Mouse (Mus musculus) left cerebral cortex, postnatal 25 days (tissue): ENCODE results near the gene Cdh13. TPM values are rescaled to one million over a fixed set of nuclear protein-coding genes. Genes with fewer than 3 reads are reported as not detected.

Experiments used
- DNase-seq, 2 experiments: peaks; one replicate each; pipeline ENCODE4 v3.0.0; 2022; ENCODE audit warnings: low spot score in 2 of 2, mixed read lengths in 1 of 2
- intact Hi-C: fragments of 180-260 bp; cut with DNase I; formaldehyde crosslinking; loops from one replicate; pipeline ENCODE4 v1.15.1; 2025
- total RNA-seq, 2 experiments: library from RNA; stranded (reverse); gene quantifications; 2 replicates each; pipeline ENCODE4 v1.2.3; 2021

Cdh13 gene
- total RNA-seq: 10 to 100 TPM; 82.4 to 86.1 TPM

- intact Hi-C loops: loop anchor here (10.0 kb wide), 3 partner anchors 311 to 781 kb away; no protein-coding TSS in a partner anchor
Measured at GRCm38 (mm10) chr8:118283600-118284111, at the start of gene Cdh13. Cdh13 (plus strand) TSS chr8:118283733.

GRCm38 (mm10) chr8:118235626-118236025, 47.9 kb upstream of the Cdh13 start:
- intact Hi-C loops: loop anchor here (5.0 kb wide), 1 partner anchor 303 kb away; no protein-coding TSS in a partner anchor
- DNase-seq: peak in 1 of 2 experiments; percentile 6

More at GRCm38 (mm10) chr8:118283600-118284111, at the start of gene Cdh13:
- peak; percentile 82 to 91 for DNase-seq

- peak; percentile 35 to 89 for DNase-seq
- intact Hi-C loops: loop anchor here (5.0 kb wide), 1 partner anchor 305 kb away; no protein-coding TSS in a partner anchor
Measured at GRCm38 (mm10) chr8:118237150-118237620, 46.3 kb upstream of the Cdh13 start.

GRCm38 (mm10) chr8:118238156-118238555, 45.4 kb upstream of the Cdh13 start:
- intact Hi-C loops: loop anchor here (5.0 kb wide), 1 partner anchor 306 kb away; no protein-coding TSS in a partner anchor
- DNase-seq: peak in 1 of 2 experiments; percentile 16

- intact Hi-C loops: loop anchor here (5.0 kb wide), 1 partner anchor 307 kb away; no protein-coding TSS in a partner anchor
Measured at GRCm38 (mm10) chr8:118239186-118239585, 44.3 kb upstream of the Cdh13 start.

GRCm38 (mm10) chr8:118249319-118249718, 34.2 kb upstream of the Cdh13 start:
- intact Hi-C loops: no loop called here
- no peak for DNase-seq

More at GRCm38 (mm10) chr8:118239186-118239585, 44.3 kb upstream of the Cdh13 start:
- DNase-seq: peak in 1 of 2 experiments; percentile 5

- no peak for DNase-seq
- intact Hi-C loops: no loop called here
Measured at GRCm38 (mm10) chr8:118249923-118250322, 33.6 kb upstream of the Cdh13 start.

- DNase-seq: no peak
- intact Hi-C loops: no loop called here
Measured at GRCm38 (mm10) chr8:118263117-118263516, 20.4 kb upstream of the Cdh13 start.

- peak in 1 of 2 experiments; percentile 57 for DNase-seq
- intact Hi-C loops: loop anchor here (5.0 to 10.0 kb wide), 3 partner anchors 176 to 626 kb away; no protein-coding TSS in a partner anchor
Measured at GRCm38 (mm10) chr8:118270751-118271402, 12.7 kb upstream of the Cdh13 start.

GRCm38 (mm10) chr8:118272493-118272892, 11.0 kb upstream of the Cdh13 start:
- no peak for DNase-seq
- intact Hi-C loops: loop anchor here (5.0 to 10.0 kb wide), 3 partner anchors 178 to 628 kb away; no protein-coding TSS in a partner anchor

- intact Hi-C loops: loop anchor here (5.0 to 10.0 kb wide), 3 partner anchors 179 to 629 kb away; no protein-coding TSS in a partner anchor
- DNase-seq: no peak
Measured at GRCm38 (mm10) chr8:118274243-118274642, 9.3 kb upstream of the Cdh13 start.

- intact Hi-C loops: loop anchor here (5.0 to 10.0 kb wide), 3 partner anchors 180 to 630 kb away; no protein-coding TSS in a partner anchor
- DNase-seq: peak; percentile 77 to 83
Measured at GRCm38 (mm10) chr8:118274688-118275087, 8.8 kb upstream of the Cdh13 start.

GRCm38 (mm10) chr8:118284112-118285029, 838 bp downstream of the Cdh13 start:
- DNase-seq: peak; percentile 35 to 56
- intact Hi-C loops: loop anchor here (5.0 to 10.0 kb wide), 4 partner anchors 218 to 780 kb away; no protein-coding TSS in a partner anchor

GRCm38 (mm10) chr8:118285596-118286281, 2.2 kb downstream of the Cdh13 start:
- intact Hi-C loops: loop anchor here (2.0 to 10.0 kb wide), 6 partner anchors 157 to 779 kb away; no protein-coding TSS in a partner anchor
- DNase-seq: no peak

- DNase-seq: no peak
- intact Hi-C loops: loop anchor here (2.0 to 10.0 kb wide), 6 partner anchors 156 to 778 kb away; no protein-coding TSS in a partner anchor
Measured at GRCm38 (mm10) chr8:118286282-118287180, 3.0 kb downstream of the Cdh13 start.

- DNase-seq: peak; percentile 59 to 75
- intact Hi-C loops: loop anchor here (2.0 to 10.0 kb wide), 6 partner anchors 155 to 777 kb away; no protein-coding TSS in a partner anchor
Measured at GRCm38 (mm10) chr8:118287496-118287895, 4.0 kb downstream of the Cdh13 start.

GRCm38 (mm10) chr8:118288259-118288952, 4.9 kb downstream of the Cdh13 start:
- no peak for DNase-seq
- intact Hi-C loops: loop anchor here (5.0 to 10.0 kb wide), 4 partner anchors 214 to 776 kb away; no protein-coding TSS in a partner anchor
